Mouse (Mus musculus): ENCODE data around the gene Pgap3. TPM values are rescaled to one million over a fixed set of nuclear protein-coding genes. Genes with fewer than 3 reads are reported as not detected.

Pgap3 gene
- polyA plus RNA-seq, 1 experiment from 2014 or later, result 6.7 TPM

DNA sequence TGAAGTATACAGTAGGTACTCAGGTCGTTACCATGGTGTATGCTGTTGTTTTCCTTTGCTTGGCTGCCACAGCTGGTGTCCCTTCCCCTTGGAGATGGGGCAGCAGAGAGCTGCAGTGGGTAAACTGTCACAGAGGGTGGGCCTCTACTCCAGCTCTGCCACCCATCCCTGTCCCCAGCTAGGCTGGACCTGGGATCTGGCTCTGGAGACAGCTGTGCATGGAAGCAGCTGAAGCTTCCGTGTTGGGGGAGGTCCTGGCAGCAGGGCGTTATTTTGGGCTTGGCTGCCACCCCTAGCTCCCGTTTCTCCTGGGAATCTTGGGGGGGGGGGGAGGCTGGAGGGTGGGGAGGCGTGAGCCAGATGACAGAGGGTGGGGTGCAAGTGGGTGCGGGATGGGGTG is 18.0 kb upstream of the Pgap3 start:
- no peaks in the 10 kb centered on the region for H3K9me3 ChIP-seq (ENCODE audit: control insufficient read depth, low read length)
- 67% methylated on average over 5 of the region's 6 CpGs for WGBS
- H3K9ac ChIP-seq (ENCODE audit: low read length), result no peak overlapping the region
- H3K4me1 ChIP-seq (ENCODE audit: control insufficient read depth, insufficient read depth, low read length), result peaks cover 13% of the 10 kb centered on the region
- no peak for ATAC-seq (ENCODE audit: insufficient read depth, low FRiP score, low TSS enrichment)
- no peak for DNase-seq (ENCODE audit: low spot score)
- no peaks in the 10 kb centered on the region for H3K36me3 ChIP-seq (ENCODE audit: control insufficient read depth, insufficient read depth, low read length)
- no peak overlapping the region for H3K4me3 ChIP-seq (ENCODE audit: low read depth, low read length)
- H3K4me2 ChIP-seq (ENCODE audit: low read depth), result no peak overlapping the region
- H3K27me3 ChIP-seq (ENCODE audit: control insufficient read depth, insufficient read depth, low read length), result no peaks in the 10 kb centered on the region
- H3K27ac ChIP-seq (ENCODE audit: low read depth, low read length), result no peak overlapping the region

DNA sequence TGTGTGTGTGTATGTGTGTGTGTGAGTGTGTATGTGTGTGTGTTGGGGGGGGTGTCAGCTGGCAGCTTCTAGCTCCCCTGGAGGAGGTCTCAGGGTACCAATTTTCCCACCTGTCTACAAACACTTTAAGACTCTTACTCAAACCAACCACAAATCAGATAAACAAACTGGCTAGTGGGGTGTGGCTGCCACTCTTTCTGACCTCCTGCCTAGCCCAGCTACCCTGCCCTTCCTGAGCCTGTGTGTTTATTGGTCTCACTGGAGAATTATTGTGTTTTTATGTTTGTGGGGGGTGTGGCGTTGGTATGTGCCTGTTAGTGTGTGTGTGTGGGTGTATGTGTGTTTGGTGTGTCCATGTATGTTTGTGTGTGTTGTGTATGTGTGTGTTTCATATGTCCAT is 16.8 kb upstream of the Pgap3 start:
- Histone ChIP-seq H3K4me2 (ENCODE audit: low read depth) (no peak overlapping the region), H3K36me3 (ENCODE audit: control insufficient read depth, insufficient read depth, low read length) (no peaks in the 10 kb centered on the region), H3K4me1 (ENCODE audit: control insufficient read depth, insufficient read depth, low read length) (peaks cover 13% of the 10 kb centered on the region), H3K27ac (ENCODE audit: low read depth, low read length) (no peak overlapping the region), H3K9me3 (ENCODE audit: control insufficient read depth, low read length) (no peaks in the 10 kb centered on the region), H3K9ac (ENCODE audit: low read length) (no peak overlapping the region), H3K4me3 (ENCODE audit: low read depth, low read length) (no peak overlapping the region), H3K27me3 (ENCODE audit: control insufficient read depth, insufficient read depth, low read length) (no peaks in the 10 kb centered on the region)
- ATAC-seq (ENCODE audit: insufficient read depth, low FRiP score, low TSS enrichment) (no peak), DNase-seq (ENCODE audit: low spot score) (no peak)
- WGBS, result 84% methylated on average over 1 of the region's 1 CpGs

DNA sequence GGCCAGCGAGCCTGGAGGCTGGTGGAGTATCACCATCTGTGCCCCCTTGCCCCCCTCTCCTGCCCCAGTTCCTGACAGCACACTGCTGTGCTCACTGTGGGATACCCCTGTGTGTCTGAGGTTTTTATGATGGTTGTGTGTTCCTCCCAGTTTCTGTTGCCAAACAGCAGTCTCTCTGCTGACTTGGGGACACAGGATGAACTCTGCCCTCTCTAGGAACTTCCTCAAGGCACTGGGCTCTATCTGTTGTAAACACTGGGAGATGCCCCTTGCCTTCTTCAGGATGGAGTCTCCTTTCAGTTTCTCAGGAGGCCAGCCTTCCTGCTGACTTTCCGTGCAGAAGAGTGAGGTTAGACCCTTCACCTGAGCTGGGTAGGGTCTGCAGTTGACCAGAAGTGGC is 13.9 kb upstream of the Pgap3 start:
- H3K36me3 ChIP-seq (ENCODE audit: control insufficient read depth, insufficient read depth, low read length), result no peaks in the 10 kb centered on the region
- H3K9ac ChIP-seq (ENCODE audit: low read length), result peak overlapping the region; percentile 29; the same call in 1 of the 2 replicates
- H3K4me2 ChIP-seq (ENCODE audit: low read depth), result peak overlapping the region; percentile 93
- no peak overlapping the region for H3K27ac ChIP-seq (ENCODE audit: low read depth, low read length)
- ATAC-seq (ENCODE audit: insufficient read depth, low FRiP score, low TSS enrichment) (no peak), DNase-seq (ENCODE audit: low spot score) (no peak)
- H3K4me3 ChIP-seq (ENCODE audit: low read depth, low read length), result no peak overlapping the region; the same call in 1 of the 2 replicates
- H3K27me3 ChIP-seq (ENCODE audit: control insufficient read depth, insufficient read depth, low read length), result peaks cover 6% of the 10 kb centered on the region; the same call in 1 of the 2 replicates
- peaks cover 13% of the 10 kb centered on the region for H3K4me1 ChIP-seq (ENCODE audit: control insufficient read depth, insufficient read depth, low read length)
- no peaks in the 10 kb centered on the region for H3K9me3 ChIP-seq (ENCODE audit: control insufficient read depth, low read length)
- WGBS, result 25% methylated on average over 2 of the region's 2 CpGs

DNA sequence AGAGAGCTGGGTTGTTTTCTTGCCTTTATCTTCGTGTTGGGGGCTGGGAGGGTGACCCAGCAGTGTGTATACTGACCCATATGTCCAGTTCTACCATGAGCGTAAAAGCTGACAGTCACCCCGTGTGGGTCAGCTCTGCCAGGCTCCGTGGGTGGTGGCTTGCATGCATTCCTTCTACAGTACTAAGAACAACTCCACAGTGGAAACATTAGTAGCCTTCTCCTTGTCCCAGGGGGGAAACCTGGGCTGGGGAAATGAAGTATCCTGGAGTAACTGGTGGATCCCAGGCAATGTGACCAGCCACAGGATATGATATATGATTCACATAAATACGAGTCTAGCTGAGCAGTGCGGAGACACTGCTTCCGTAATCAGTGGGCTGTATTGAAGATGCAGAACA is 13.4 kb upstream of the Pgap3 start:
- Histone ChIP-seq H3K9me3 (ENCODE audit: control insufficient read depth, low read length) (no peaks in the 10 kb centered on the region), H3K4me1 (ENCODE audit: control insufficient read depth, insufficient read depth, low read length) (peaks cover 16% of the 10 kb centered on the region), H3K36me3 (ENCODE audit: control insufficient read depth, insufficient read depth, low read length) (no peaks in the 10 kb centered on the region), H3K27me3 (ENCODE audit: control insufficient read depth, insufficient read depth, low read length) (peaks cover 6% of the 10 kb centered on the region; the same call in 1 of the 2 replicates), H3K27ac (ENCODE audit: low read depth, low read length) (no peak overlapping the region), H3K4me2 (ENCODE audit: low read depth) (peak overlapping the region; percentile 93), H3K4me3 (ENCODE audit: low read depth, low read length) (peak overlapping the region; percentile 82), H3K9ac (ENCODE audit: low read length) (peak overlapping the region; percentile 83; the same call in 1 of the 2 replicates)
- DNase-seq (ENCODE audit: low spot score), result no peak
- WGBS, result 15% methylated on average over 7 of the region's 7 CpGs
- ATAC-seq (ENCODE audit: insufficient read depth, low FRiP score, low TSS enrichment), result no peak

DNA sequence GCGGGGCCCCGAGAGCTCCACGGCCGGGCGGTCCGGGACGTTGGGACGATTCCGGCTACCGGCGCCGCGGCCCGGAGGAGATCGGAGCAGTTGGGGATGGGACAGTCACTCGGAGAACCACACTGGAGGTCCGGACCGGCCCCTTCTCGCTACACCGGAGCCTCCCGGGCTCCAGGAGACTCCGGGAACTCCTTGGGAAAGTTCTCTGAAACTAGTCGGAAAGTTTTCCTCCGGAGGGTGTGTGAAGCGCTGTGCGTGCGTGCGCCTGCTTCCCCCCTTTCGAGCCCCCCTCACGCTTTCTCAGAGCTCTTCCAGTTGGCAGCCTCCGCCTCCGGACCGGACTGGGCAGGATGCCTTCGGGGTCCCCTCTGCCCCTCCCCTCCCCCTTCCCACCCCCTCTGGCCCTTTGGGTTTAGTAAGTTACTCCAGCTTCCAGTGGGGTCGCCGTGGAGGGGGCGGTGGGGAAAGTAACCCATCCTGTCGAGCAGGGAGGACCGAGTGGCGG is 12.6 kb upstream of the Pgap3 start:
- Histone ChIP-seq H3K36me3 (ENCODE audit: control insufficient read depth, insufficient read depth, low read length) (no peaks in the 10 kb centered on the region), H3K4me1 (ENCODE audit: control insufficient read depth, insufficient read depth, low read length) (peaks cover 16% of the 10 kb centered on the region), H3K9ac (ENCODE audit: low read length) (peak overlapping the region; percentile 83), H3K9me3 (ENCODE audit: control insufficient read depth, low read length) (no peaks in the 10 kb centered on the region), H3K4me3 (ENCODE audit: low read depth, low read length) (peak overlapping the region; percentile 82), H3K27ac (ENCODE audit: low read depth, low read length) (peak overlapping the region; percentile 70), H3K27me3 (ENCODE audit: control insufficient read depth, insufficient read depth, low read length) (peaks cover 6% of the 10 kb centered on the region; the same call in 1 of the 2 replicates), H3K4me2 (ENCODE audit: low read depth) (peak overlapping the region; percentile 93)
- DNase-seq (ENCODE audit: low spot score), result peak; percentile 57
- no peak; the same call in 1 of the 2 replicates for ATAC-seq (ENCODE audit: insufficient read depth, low FRiP score, low TSS enrichment)
- WGBS, result under 1% methylated on average over 40 of the region's 40 CpGs

DNA sequence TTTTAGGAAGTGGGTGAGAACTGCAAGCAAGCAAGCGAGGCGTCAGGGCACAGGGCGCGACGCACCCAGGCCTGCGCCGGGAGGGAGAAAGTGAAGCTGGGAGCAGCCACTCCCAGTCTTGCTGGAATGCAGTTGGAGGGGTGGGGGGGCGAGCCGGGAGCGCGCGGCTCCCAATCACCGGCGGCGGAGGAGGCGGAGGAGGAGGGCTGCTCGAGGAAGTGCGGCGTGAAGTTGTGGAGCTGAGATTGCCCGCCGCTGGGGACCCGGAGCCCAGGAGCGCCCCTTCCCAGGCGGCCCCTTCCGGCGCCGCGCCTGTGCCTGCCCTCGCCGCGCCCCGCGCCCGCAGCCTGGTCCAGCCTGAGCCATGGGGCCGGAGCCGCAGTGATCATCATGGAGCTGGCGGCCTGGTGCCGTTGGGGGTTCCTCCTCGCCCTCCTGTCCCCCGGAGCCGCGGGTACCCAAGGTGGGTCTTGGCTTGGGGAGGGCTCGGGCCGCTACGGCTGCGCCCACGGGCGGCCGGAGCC is 12.0 kb upstream of the Pgap3 start, which contains the start of gene Erbb2:
Erbb2 (plus strand) TSS at position 198 of the 524 bp plus-strand sequence.
- Histone ChIP-seq H3K9me3 (ENCODE audit: control insufficient read depth, low read length) (no peaks in the 10 kb centered on the region), H3K4me1 (ENCODE audit: control insufficient read depth, insufficient read depth, low read length) (peaks cover 16% of the 10 kb centered on the region), H3K4me3 (ENCODE audit: low read depth, low read length) (peak within 1 kb of the TSS; percentile 82), H3K36me3 (ENCODE audit: control insufficient read depth, insufficient read depth, low read length) (no peaks in the 10 kb centered on the region), H3K9ac (ENCODE audit: low read length) (peak within 1 kb of the TSS; percentile 83), H3K27me3 (ENCODE audit: control insufficient read depth, insufficient read depth, low read length) (peaks cover 6% of the 10 kb centered on the region; the same call in 1 of the 2 replicates), H3K4me2 (ENCODE audit: low read depth) (peak within 1 kb of the TSS; percentile 93), H3K27ac (ENCODE audit: low read depth, low read length) (peak within 1 kb of the TSS; percentile 70)
- peak; percentile 69 for ATAC-seq (ENCODE audit: insufficient read depth, low FRiP score, low TSS enrichment)
- DNase-seq (ENCODE audit: low spot score), result peak; percentile 83
- WGBS, result under 1% methylated on average over 49 of the region's 49 CpGs

DNA sequence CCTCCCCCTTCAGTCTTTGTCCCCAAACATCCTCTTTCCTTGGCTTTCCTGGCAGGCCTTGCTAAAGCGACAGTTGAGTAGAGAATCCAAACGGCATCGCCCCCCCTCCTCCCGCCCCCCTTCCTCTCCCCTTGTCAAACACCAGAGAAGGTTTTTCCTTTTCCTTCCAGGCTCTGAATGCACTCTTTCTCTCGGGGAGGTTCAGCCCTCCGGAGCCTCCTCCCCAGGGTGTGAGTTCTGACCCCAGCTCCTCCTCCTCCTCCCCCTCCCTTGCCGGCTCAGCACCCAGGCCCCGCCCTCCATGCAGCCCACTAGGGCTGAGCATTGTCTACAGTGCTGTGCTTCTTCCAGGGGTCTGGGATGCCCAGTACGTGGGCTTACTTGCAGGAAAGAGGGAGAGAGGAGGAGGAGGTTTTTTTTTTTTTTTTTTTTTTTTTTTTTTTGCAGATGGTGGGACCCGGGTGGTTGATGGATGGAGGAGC is 9.1 kb upstream of the Pgap3 start:
- Histone ChIP-seq H3K9ac (ENCODE audit: low read length) (no peak overlapping the region; the same call in 1 of the 2 replicates), H3K4me3 (ENCODE audit: low read depth, low read length) (no peak overlapping the region), H3K36me3 (ENCODE audit: control insufficient read depth, insufficient read depth, low read length) (no peaks in the 10 kb centered on the region), H3K9me3 (ENCODE audit: control insufficient read depth, low read length) (no peaks in the 10 kb centered on the region), H3K4me2 (ENCODE audit: low read depth) (peak overlapping the region; percentile 19; the same call in 1 of the 2 replicates), H3K27ac (ENCODE audit: low read depth, low read length) (no peak overlapping the region), H3K4me1 (ENCODE audit: control insufficient read depth, insufficient read depth, low read length) (peaks cover 14% of the 10 kb centered on the region), H3K27me3 (ENCODE audit: control insufficient read depth, insufficient read depth, low read length) (peaks cover 6% of the 10 kb centered on the region; the same call in 1 of the 2 replicates)
- WGBS, result 2% methylated on average over 10 of the region's 10 CpGs
- DNase-seq (ENCODE audit: low spot score) (peak; percentile 65), ATAC-seq (ENCODE audit: insufficient read depth, low FRiP score, low TSS enrichment) (no peak)

DNA sequence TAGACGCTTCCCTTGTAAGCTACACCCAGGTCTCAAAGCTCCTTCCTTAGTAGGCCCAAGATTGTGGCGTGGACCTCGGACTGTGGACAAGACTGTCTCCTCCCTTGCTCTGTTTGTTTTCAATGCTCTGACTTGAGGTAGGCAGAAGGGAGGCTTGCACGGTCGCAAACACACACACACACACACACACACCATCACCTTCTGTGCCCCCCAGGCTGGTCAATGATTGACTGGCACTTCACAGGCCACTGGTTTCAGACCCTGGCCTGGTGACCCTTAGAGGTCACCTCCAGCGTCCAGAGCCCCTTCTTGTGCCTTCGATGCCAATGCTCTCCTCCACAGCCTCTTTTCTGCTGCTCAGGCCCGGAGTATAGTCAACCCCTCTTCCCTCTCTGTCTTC is 8.6 kb upstream of the Pgap3 start:
- Histone ChIP-seq H3K4me3 (ENCODE audit: low read depth, low read length) (no peak overlapping the region), H3K36me3 (ENCODE audit: control insufficient read depth, insufficient read depth, low read length) (no peaks in the 10 kb centered on the region), H3K4me2 (ENCODE audit: low read depth) (peak overlapping the region; percentile 19; the same call in 1 of the 2 replicates), H3K27ac (ENCODE audit: low read depth, low read length) (0 out of 2 replicates have a peak overlapping the region, but pooled peaks have one; percentile 8), H3K27me3 (ENCODE audit: control insufficient read depth, insufficient read depth, low read length) (peaks cover 6% of the 10 kb centered on the region; the same call in 1 of the 2 replicates), H3K4me1 (ENCODE audit: control insufficient read depth, insufficient read depth, low read length) (peaks cover 9% of the 10 kb centered on the region), H3K9ac (ENCODE audit: low read length) (peak overlapping the region; percentile 7; the same call in 1 of the 2 replicates), H3K9me3 (ENCODE audit: control insufficient read depth, low read length) (no peaks in the 10 kb centered on the region)
- DNase-seq (ENCODE audit: low spot score) (no peak), ATAC-seq (ENCODE audit: insufficient read depth, low FRiP score, low TSS enrichment) (no peak)
- 59% methylated on average over 8 of the region's 8 CpGs for WGBS

DNA sequence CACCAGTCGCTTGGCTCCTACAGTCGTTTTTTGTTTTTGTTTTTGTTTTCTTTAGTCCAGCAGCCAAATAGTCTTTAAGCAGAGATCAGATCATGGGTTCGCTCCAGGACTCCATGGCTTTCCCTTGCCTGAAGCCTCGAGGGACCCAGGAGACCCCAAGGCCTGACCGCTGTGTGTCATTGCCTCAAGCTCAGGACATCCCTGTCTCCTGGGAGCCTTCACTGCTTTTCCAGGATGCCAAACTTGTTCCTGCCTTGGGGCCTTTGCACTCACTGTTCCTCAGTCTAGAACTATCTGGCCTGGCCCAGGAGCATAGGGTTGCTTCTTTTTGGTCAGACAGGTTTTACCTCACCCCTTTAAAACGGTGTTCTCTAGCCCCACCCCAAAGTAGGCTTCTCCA is 6.3 kb upstream of the Pgap3 start:
- no peak for DNase-seq (ENCODE audit: low spot score)
- Histone ChIP-seq H3K27ac (ENCODE audit: low read depth, low read length) (no peak overlapping the region), H3K4me2 (ENCODE audit: low read depth) (no peak overlapping the region), H3K4me3 (ENCODE audit: low read depth, low read length) (no peak overlapping the region), H3K9me3 (ENCODE audit: control insufficient read depth, low read length) (no peaks in the 10 kb centered on the region), H3K4me1 (ENCODE audit: control insufficient read depth, insufficient read depth, low read length) (0 out of 2 replicates have a peak, but pooled peaks cover 3% of the 10 kb centered on the region), H3K27me3 (ENCODE audit: control insufficient read depth, insufficient read depth, low read length) (peaks cover 5% of the 10 kb centered on the region; the same call in 1 of the 2 replicates), H3K9ac (ENCODE audit: low read length) (no peak overlapping the region), H3K36me3 (ENCODE audit: control insufficient read depth, insufficient read depth, low read length) (no peaks in the 10 kb centered on the region)
- no peak for ATAC-seq (ENCODE audit: insufficient read depth, low FRiP score, low TSS enrichment)
- 74% methylated on average over 6 of the region's 6 CpGs for WGBS

Measured in neural tube, embryonic 11.5 days (tissue).